Mouse (Mus musculus): ENCODE results near the gene Ergic1. TPM values are rescaled to one million over a fixed set of nuclear protein-coding genes. Genes with fewer than 3 reads are reported as not detected.

The Ergic1 gene
- polyA plus RNA-seq, 1 experiment from 2014 or later: 75.0 TPM

DNA sequence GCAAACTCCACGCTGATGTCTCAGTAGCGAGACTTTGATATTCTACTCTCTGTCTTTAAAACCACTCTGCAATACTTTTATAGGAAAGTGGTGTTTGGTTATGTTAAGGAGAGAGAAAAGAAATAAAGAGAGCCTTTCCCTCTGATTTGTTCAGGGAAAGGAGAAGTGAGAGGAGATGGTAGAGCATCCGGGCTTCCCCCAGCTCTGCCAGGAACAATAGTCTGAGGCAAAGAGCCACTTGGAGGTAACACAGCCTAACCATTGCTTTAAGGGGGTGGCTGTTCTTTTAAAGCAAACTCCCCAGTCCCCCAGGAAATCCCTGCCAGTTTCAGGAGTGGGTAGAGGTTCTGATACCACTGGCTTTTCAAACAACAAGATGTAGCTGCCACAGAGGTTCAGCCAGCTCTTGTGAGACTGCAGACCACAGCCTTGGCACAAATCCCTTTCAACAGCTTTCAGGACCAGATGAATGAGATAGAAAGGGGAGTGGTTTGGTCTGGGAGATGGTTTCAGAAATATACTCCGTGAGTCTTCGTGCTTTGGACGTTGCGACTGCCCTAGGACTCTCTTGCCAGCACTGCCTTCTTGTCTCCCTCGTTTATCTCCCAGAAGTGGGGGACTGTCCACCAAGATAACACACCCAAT is 16.8 kb upstream of the Ergic1 start:
- H3K4me3 ChIP-seq: no peak overlapping the region
- H3K27me3 ChIP-seq: no peaks in the 10 kb centered on the region
- 41% methylated on average over 8 of the region's 8 CpGs for WGBS
- H3K9me3 ChIP-seq (replicated peaks): no peaks in the 10 kb centered on the region
- 0 out of 2 replicates have a peak overlapping the region, but pooled peaks have one; percentile 25 for H3K9ac ChIP-seq
- ATAC-seq (replicated peaks; ENCODE audit: insufficient number of reproducible peaks, insufficient read depth, low FRiP score, low read depth): no peak
- peaks cover 16% of the 10 kb centered on the region for H3K4me1 ChIP-seq (replicated peaks)
- 0 out of 2 replicates have a peak overlapping the region, but pooled peaks have one; percentile 24 for H3K27ac ChIP-seq
- H3K4me2 ChIP-seq: no peak overlapping the region
- H3K36me3 ChIP-seq: no peaks in the 10 kb centered on the region

DNA sequence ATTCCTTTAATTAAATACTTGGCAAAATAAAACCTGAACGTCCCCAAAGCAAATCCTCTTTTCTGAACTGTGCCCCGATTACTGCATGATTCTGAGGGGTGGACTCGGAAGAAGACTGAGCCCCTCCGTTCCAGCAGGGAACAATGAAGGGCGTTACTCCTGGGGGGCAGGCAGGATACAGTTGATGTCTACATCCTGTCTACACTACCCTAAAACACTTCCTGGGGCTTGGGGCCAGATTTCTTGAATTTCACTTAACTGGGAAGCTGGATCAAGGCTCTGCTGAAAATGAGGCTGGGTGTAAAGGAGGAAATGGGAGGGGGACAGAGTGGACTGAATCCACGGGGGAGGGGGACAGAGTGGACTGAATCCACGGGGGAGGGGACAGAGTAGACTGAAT is 13.5 kb upstream of the Ergic1 start:
- H3K9ac ChIP-seq: no peak overlapping the region
- H3K9me3 ChIP-seq (replicated peaks): no peaks in the 10 kb centered on the region
- peak overlapping the region; percentile 75 for H3K27ac ChIP-seq
- no peaks in the 10 kb centered on the region for H3K36me3 ChIP-seq
- WGBS: 38% methylated on average over 7 of the region's 7 CpGs
- ATAC-seq (replicated peaks; ENCODE audit: insufficient number of reproducible peaks, insufficient read depth, low FRiP score, low read depth): peak; percentile 81
- H3K4me1 ChIP-seq (replicated peaks): peaks cover 21% of the 10 kb centered on the region
- no peaks in the 10 kb centered on the region for H3K27me3 ChIP-seq
- H3K4me2 ChIP-seq: no peak overlapping the region; the same call in 1 of the 2 replicates
- H3K4me3 ChIP-seq: no peak overlapping the region

DNA sequence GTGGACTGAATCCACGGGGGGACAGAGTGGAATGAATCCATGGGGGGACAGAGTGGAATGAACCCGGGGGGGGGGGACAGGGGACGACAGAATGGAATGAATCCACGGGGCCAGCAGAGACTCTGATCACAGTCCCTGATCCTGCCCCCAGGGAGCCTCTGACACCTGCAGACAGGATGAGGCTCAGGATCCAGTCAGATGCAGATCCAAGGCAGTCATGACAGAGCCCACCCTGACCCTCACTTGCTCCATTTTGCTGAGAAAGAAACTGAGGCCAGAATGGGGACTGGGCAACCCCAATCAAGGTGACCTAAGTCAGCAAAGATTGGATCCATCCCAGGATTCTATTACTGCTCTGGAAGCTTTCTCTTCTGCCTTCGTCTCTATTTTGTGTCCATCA is 12.7 kb upstream of the Ergic1 start:
- ATAC-seq (replicated peaks; ENCODE audit: insufficient number of reproducible peaks, insufficient read depth, low FRiP score, low read depth): no peak
- H3K4me3 ChIP-seq: no peak overlapping the region
- H3K27me3 ChIP-seq: no peaks in the 10 kb centered on the region
- peaks cover 21% of the 10 kb centered on the region for H3K4me1 ChIP-seq (replicated peaks)
- peak overlapping the region; percentile 26; the same call in 1 of the 2 replicates for H3K27ac ChIP-seq
- H3K4me2 ChIP-seq: no peak overlapping the region
- no peaks in the 10 kb centered on the region for H3K9me3 ChIP-seq (replicated peaks)
- no peak overlapping the region for H3K9ac ChIP-seq
- no peaks in the 10 kb centered on the region for H3K36me3 ChIP-seq
- 16% methylated on average over 4 of the region's 5 CpGs for WGBS

DNA sequence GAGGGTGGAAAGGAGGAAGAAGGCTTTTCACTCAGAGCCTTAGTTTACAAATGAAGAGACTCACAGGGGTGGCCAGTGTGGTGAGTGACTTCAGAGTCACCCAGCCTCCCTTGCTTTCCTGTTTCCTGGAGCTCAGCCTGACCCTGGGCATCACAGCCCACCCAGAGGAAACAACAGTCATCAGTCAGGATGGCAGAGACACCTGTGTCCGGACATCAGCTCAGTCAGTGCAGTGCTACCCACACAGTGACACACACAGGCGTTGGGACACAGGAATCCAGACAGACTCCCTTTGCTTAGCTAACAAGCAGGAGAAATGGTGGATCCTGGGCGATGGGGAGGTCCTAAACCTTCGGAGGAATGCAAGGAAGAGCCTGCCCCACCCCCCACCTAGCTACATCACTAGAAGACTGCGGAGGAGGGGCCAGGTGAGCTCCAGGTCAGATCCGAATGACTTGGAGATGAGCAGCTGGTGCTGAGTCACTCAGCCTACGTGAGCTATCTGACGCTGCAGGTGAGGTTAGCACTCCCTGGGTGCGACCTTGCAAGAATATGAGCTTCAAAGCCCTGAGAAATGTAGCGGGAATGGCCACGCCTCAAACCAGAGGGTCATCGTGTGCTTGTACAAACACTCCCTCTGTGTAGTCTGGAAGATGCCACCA is 12.0 kb upstream of the Ergic1 start:
- Histone ChIP-seq H3K9ac (no peak overlapping the region), H3K27ac (peak overlapping the region; percentile 26; the same call in 1 of the 2 replicates), H3K4me3 (no peak overlapping the region), H3K27me3 (no peaks in the 10 kb centered on the region), H3K9me3 (replicated peaks) (no peaks in the 10 kb centered on the region), H3K4me1 (replicated peaks) (peaks cover 20% of the 10 kb centered on the region), H3K36me3 (no peaks in the 10 kb centered on the region), H3K4me2 (no peak overlapping the region)
- ATAC-seq (replicated peaks; ENCODE audit: insufficient number of reproducible peaks, insufficient read depth, low FRiP score, low read depth): no peak
- 25% methylated on average over 12 of the region's 12 CpGs for WGBS

DNA sequence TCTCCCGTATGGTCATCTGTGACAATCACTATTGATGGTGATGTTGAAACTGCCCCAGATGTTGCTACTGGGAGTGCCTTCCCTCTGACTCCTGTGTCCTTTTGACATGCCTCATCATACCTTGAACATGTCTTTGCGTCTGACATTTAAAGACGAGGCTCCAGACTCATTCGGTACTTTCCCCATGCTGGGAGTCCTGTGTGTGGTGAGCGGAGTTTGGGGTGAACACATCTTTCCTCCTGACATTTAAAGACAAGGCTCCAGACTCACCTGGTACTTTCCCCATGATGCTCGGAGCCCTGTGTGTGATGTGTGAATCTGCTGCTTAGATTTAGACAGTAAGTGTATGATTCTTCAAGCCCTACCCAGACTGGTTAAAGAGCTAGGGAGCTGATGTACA is 10.2 kb upstream of the Ergic1 start:
- WGBS: 87% methylated on average over 6 of the region's 6 CpGs
- H3K9me3 ChIP-seq (replicated peaks): no peaks in the 10 kb centered on the region
- H3K4me2 ChIP-seq: no peak overlapping the region
- no peak overlapping the region for H3K4me3 ChIP-seq
- no peak overlapping the region for H3K27ac ChIP-seq
- no peak overlapping the region for H3K9ac ChIP-seq
- H3K27me3 ChIP-seq: no peaks in the 10 kb centered on the region
- peaks cover 13% of the 10 kb centered on the region for H3K4me1 ChIP-seq (replicated peaks)
- H3K36me3 ChIP-seq: no peaks in the 10 kb centered on the region
- ATAC-seq (replicated peaks; ENCODE audit: insufficient number of reproducible peaks, insufficient read depth, low FRiP score, low read depth): no peak

DNA sequence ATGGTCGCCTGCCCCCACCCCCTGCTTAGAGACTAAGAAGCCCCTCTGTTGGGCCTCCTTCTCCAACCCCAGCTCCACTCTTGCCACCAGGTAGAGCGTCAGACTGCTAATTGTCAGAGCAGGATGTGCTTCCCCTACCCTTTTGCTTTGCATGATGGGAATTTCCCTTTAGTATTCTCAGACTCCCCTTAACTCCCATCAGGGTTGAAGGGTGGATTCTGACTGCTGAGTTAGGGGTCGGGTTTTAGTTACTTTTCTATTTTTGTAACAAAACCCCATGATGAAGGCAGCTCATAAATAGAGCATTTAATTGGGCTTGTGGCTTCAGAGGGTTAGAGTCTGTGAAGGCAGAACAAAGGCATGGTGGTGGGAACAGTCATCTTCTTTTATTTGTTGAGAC is 8.3 kb upstream of the Ergic1 start:
- Histone ChIP-seq H3K27ac (no peak overlapping the region), H3K4me1 (replicated peaks) (peaks cover 13% of the 10 kb centered on the region), H3K27me3 (no peaks in the 10 kb centered on the region), H3K4me2 (no peak overlapping the region), H3K36me3 (no peaks in the 10 kb centered on the region), H3K9ac (no peak overlapping the region), H3K4me3 (no peak overlapping the region), H3K9me3 (replicated peaks) (no peaks in the 10 kb centered on the region)
- WGBS: 67% methylated on average over 3 of the region's 3 CpGs
- ATAC-seq (replicated peaks; ENCODE audit: insufficient number of reproducible peaks, insufficient read depth, low FRiP score, low read depth): no peak

DNA sequence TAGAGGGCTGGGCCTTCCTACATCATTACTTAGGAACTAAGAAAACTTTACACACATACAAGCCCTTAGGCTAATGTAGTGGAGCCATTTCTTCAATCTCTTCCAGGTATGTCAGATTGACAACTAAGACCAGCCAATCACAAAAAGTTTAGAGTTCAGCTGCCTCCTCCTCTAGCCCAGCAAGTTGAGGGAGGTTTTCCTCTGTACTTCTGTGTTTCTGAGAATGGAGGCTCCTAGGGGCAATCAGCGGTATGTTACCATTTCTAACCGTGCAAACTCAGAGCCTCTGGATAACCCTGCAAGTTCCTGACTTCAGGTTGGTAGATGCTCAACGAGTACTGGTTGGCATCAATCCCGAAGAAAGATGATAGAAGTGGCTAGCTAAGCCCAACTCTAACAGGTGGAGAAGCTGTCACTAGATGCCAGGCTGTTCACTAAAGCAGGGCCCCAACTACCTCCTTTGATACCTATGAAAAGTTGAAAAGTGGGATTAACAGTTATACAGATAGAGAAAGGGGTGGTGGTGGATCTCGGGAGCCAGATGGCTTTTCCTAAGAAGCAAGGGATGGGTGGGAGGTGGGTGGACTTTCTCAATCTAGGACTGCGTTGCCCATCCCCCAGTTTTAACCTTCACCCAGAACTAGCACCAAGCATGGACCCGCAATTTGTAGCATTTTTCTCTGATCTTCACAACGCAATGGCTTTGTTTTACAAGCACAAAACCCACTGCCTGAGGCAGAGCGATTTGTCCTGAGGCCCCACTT is 581 bp upstream of the Ergic1 start:
- H3K9me3 ChIP-seq (replicated peaks): no peaks in the 10 kb centered on the region
- peak overlapping the region; percentile 90 for H3K4me3 ChIP-seq
- peak overlapping the region; percentile 79 for H3K27ac ChIP-seq
- peak overlapping the region; percentile 85 for H3K9ac ChIP-seq
- 0 out of 2 replicates have a peak, but pooled peaks cover 3% of the 10 kb centered on the region for H3K36me3 ChIP-seq
- peak overlapping the region; percentile 94 for H3K4me2 ChIP-seq
- H3K4me1 ChIP-seq (replicated peaks): peaks cover 26% of the 10 kb centered on the region
- H3K27me3 ChIP-seq: no peaks in the 10 kb centered on the region
- WGBS: 29% methylated on average over 9 of the region's 9 CpGs
- no peak for ATAC-seq (replicated peaks; ENCODE audit: insufficient number of reproducible peaks, insufficient read depth, low FRiP score, low read depth)

DNA sequence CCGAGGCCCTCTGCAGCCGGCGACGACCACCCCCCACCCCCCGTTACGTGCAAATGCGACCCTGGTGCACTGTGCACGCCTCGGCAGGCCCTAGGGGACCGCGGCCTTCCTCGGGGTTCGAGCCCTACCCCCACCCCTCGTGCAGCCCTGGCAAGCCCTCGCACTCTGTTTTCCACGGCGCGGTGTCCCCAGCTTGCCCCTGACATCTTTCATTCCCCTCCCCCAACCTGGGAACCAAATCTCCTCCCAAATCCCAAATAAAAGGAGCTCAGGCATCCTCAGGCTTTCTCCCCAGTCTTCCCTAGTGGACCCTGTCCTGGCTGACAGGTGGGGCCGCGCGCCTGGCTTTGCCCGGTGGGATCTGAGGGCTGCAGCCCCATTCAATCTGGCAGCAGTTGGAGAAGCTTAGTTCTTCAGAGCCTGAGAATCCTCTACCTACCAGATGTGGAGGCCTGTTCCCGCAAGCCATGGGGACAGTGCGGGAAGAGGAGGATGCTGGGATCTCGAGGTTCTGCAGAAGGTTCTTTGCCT is 427 bp downstream of the Ergic1 start, which contains the start of gene Dusp1:
TSS of gene Dusp1 (minus strand) at position 478 of the 531 bp plus-strand sequence.
- peaks cover 26% of the 10 kb centered on the region for H3K4me1 ChIP-seq (replicated peaks)
- H3K9me3 ChIP-seq (replicated peaks): no peaks in the 10 kb centered on the region
- ATAC-seq (replicated peaks; ENCODE audit: insufficient number of reproducible peaks, insufficient read depth, low FRiP score, low read depth): no peak
- H3K27me3 ChIP-seq: no peaks in the 10 kb centered on the region
- H3K9ac ChIP-seq: peak within 1 kb of the TSS; percentile 85
- H3K27ac ChIP-seq: peak within 1 kb of the TSS; percentile 79
- H3K4me2 ChIP-seq: peak within 1 kb of the TSS; percentile 94
- H3K4me3 ChIP-seq: peak within 1 kb of the TSS; percentile 90
- 1% methylated on average over 25 of the region's 25 CpGs for WGBS
- H3K36me3 ChIP-seq: 0 out of 2 replicates have a peak, but pooled peaks cover 5% of the 10 kb centered on the region

DNA sequence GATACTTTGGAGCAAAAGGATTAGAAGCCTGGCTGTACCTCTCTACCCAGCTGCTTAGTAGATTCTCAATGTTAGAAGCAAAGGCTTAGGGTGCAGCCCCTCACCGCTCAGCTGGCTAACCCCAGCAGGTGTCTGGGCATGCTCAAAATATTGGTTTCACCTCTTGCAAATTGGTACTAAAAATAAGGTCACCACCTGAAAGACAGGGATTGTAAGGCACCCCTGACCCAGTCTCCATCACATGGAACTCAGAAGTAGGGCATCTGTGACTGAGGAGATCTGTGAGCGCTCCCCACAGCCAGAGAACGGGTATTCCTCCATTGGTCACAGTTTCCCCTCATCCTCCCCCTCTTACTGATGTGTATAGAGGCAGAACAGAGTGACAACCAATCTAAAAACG is 1.0 kb downstream of the Ergic1 start:
- Histone ChIP-seq H3K9me3 (replicated peaks) (no peaks in the 10 kb centered on the region), H3K36me3 (0 out of 2 replicates have a peak, but pooled peaks cover 5% of the 10 kb centered on the region), H3K27ac (peak overlapping the region; percentile 79; the same call in 1 of the 2 replicates), H3K27me3 (no peaks in the 10 kb centered on the region), H3K4me2 (peak overlapping the region; percentile 94), H3K4me1 (replicated peaks) (peaks cover 26% of the 10 kb centered on the region), H3K4me3 (peak overlapping the region; percentile 90), H3K9ac (peak overlapping the region; percentile 85)
- ATAC-seq (replicated peaks; ENCODE audit: insufficient number of reproducible peaks, insufficient read depth, low FRiP score, low read depth): no peak
- 65% methylated on average over 4 of the region's 4 CpGs for WGBS

DNA sequence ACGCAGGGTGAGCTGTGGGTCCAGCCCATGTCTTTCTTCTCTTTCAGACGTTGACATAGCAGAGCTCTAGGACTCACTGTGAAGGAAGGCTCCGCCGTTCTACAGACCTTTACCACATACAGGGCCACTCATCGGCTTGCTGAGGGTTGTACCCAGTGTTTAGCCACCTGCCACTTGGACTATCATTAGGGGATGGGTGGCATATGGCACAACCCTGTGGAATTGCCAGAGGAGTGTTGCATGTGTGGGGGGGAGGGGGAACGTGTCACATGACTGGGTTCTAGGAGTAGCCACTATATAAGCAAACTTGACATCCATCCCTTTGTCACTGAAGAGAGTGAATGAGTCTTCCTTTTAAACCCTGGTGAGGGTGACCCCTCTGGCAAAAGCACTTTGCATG is 2.2 kb downstream of the Ergic1 start:
- Histone ChIP-seq H3K9me3 (replicated peaks) (no peaks in the 10 kb centered on the region), H3K4me2 (no peak overlapping the region), H3K4me3 (no peak overlapping the region), H3K27ac (no peak overlapping the region), H3K36me3 (peaks cover 17% of the 10 kb centered on the region), H3K27me3 (no peaks in the 10 kb centered on the region), H3K4me1 (replicated peaks) (peaks cover 26% of the 10 kb centered on the region), H3K9ac (no peak overlapping the region)
- ATAC-seq (replicated peaks; ENCODE audit: insufficient number of reproducible peaks, insufficient read depth, low FRiP score, low read depth): no peak
- WGBS: 86% methylated on average over 6 of the region's 6 CpGs

DNA sequence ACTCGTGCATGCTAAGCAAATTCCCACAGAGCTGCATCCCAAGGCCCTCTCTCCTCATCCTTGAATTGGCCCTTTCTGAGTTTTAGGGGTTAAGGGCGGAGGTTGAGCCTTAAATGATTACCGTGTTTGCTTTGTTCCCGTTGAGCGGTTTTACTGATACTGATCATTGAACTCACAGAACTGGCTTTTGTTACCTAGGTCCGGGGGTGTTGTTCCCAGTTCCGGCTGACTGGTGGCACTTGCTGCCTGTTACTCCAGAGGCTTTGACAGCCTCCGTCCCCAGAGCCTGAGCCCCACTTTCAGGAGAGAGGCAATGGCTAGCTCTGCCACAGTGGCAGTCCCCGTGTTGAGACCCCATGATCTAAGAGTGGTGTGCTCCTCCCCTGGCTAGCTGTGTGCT is 3.1 kb downstream of the Ergic1 start:
- H3K36me3 ChIP-seq: peaks cover 23% of the 10 kb centered on the region
- peaks cover 26% of the 10 kb centered on the region for H3K4me1 ChIP-seq (replicated peaks)
- 73% methylated on average over 9 of the region's 9 CpGs for WGBS
- no peaks in the 10 kb centered on the region for H3K27me3 ChIP-seq
- H3K9ac ChIP-seq: no peak overlapping the region
- H3K4me2 ChIP-seq: no peak overlapping the region
- no peak overlapping the region for H3K4me3 ChIP-seq
- no peaks in the 10 kb centered on the region for H3K9me3 ChIP-seq (replicated peaks)
- no peak overlapping the region for H3K27ac ChIP-seq
- no peak for ATAC-seq (replicated peaks; ENCODE audit: insufficient number of reproducible peaks, insufficient read depth, low FRiP score, low read depth)
